Mouse (Mus musculus) lung, postnatal 36 days (tissue): ENCODE measurements around the gene Fam135a.
"Not testable (repeated sequence)": the region's sequence is repeated elsewhere in the genome, so short reads cannot be mapped to it uniquely, and the experiment has no call there.

Experiments
- DNase-seq: peaks from one replicate; pipeline ENCODE4 v3.0.0; 2022; ENCODE audit warnings: mixed read lengths

The Fam135a gene

GRCm38 (mm10) chr1:24066706-24067105 is 33.4 kb downstream of the Fam135a start:
- no peak for DNase-seq

DNA sequence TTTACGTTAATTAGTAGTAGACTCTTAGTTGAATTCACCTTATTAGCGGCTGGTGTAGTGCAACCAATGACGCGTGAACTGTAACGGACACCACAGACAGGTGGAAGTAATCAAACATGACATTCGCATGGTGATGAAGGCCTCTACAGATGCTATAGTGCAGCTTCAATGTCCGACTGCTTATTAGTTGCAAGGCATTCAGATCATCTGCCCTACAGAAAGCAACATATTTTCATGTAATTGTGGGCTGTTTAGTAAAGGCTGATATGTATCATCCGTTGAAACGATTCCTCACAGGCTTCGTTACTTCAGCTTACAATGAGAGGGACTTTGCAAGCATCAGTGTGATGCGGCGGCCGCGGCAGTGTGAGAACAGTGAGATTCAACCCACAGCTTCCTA is 44.4 kb downstream of the Fam135a start:
- DNase-seq: no peak

DNA sequence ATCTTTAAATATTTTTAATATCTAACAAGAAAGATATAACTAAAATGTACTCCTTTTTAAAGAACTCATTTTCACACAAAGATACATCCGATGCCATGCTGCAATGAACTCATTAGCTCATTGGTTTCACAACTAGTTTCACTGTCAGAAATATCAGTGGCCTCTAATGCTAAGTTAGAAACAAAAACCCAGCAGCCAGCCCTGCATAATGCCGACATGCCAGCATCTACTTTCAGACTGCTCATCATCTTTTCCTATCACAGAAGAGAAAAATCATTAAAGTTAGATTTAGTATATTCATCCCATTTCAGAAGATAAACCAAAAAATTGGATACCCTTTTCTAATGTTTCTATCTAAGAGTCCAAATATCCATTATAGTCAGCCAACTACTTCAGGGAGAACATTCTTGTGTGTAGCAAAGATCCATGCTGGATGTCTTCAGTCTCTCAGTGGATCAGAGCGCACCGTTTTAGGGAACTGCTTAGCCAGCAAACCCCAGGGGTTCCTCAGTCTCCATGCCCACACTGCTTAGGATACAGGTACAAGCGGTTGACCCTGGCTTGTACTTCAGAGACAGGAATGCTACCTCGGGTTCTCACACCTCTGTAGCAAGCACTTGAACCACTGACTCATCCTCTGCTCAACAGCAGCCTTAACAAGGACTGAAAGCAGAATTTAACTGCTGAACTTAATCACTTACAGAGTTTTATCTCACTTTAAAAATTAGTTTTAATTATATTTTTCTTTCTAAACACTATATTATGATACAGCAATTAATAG is 53.2 kb downstream of the Fam135a start:
- no peak for DNase-seq

DNA sequence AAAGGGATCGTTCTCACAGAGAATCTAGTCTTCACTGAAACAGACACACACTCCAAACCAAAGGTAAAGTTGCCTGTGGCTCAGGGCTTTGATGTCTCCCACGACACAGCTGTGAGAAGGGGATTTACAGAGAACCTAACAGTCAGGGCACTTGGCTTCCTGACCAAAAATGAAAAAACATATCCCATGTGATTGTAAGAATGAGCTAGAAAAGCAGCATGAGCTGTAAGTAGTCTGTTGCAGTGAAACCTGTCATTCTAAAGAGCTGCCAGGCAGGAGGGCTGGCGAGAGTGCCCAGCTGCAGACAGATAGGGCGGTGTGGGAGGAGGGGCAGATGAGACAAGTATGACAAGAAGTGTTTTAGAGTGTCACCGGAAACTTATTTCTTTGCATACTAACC is 54.5 kb downstream of the Fam135a start:
- no peak for DNase-seq

- no peak for DNase-seq
Observed at GRCm38 (mm10) chr1:24043007-24043406, 57.1 kb downstream of the Fam135a start.

DNA sequence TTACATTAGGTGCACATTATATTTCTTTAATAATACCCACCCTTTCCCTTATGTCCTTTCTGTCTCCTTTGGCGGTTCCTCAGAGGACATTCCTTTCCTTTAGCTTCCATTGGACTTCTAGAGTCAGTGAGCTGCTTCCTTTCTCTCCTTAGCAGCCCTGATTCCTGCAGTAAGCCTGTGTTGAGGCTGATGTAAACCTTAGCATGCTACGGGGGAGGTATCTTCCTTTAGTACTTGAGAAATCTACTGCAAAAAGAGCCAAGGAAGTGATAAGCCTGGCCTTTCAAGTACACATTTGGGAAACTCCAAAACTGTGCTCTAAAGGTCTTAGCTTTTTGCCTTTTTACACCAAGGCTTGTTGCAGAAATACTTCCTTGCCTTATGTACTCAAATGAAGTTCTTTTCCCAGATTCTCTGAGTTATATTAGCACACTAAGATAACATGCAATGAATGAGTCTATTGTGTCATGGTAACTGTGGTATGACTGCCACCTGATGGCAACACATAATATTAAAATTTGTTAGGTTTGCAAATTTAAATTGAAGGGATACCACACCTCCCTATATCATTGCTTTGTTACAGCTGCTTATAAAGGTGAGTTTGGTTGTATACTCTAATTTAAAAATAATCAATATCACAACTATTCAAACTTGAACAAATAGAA is 66.2 kb downstream of the Fam135a start:
- peak; percentile 19 for DNase-seq

- DNase-seq: no peak
Observed at GRCm38 (mm10) chr1:24010821-24011220, 89.3 kb downstream of the Fam135a start.

- DNase-seq: no peak
Observed at GRCm38 (mm10) chr1:24010016-24010415, 90.1 kb downstream of the Fam135a start.

DNA sequence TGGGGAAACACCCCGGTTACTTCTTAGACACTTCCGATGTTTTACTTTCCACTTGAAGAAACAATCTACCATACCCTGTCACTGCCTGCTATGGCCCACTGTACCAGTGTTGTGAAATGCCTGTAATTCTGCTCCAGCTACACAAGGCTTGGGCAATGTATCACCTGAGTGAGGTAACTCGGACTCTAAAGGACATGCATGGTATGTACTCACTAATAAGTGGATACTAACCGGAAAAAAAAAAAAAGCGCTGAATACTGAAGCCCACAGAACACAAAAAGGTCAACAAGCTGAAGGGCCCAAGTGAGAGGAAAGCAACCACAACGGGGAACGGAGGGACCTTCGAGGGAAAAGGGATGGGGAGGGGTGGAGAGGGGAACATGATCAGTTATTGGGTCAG is 92.5 kb downstream of the Fam135a start:
- DNase-seq: peak; percentile 69

- peak; percentile 92 for DNase-seq
Observed at GRCm38 (mm10) chr1:24005070-24005804, 94.9 kb downstream of the Fam135a start, which contains the start of gene Sdhaf4. Gene Sdhaf4, minus strand, starts transcription at chr1:24005656.

GRCm38 (mm10) chr1:23999318-23999717 is 100.8 kb downstream of the Fam135a start:
- DNase-seq: no peak

DNA sequence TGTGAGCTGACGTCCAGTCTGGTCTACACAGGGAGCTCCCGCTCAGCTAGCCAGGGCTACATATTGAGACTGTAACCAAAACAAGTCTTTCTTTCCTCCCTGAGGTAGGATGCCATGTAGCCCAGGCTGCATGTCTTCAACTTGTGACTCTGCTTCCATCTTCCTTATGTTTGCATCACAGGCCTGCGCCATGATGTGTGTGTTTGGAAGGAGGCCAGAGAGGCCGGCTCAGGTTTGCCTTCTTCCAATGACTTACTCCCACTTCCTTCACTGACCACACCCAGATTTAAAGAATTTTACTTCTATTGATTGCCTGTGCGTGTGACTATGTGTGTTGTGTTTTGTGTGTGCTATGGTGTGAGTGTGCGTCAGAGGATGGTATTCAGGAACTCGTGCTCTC is 101.3 kb downstream of the Fam135a start:
- DNase-seq: no peak

- no peak for DNase-seq
Observed at GRCm38 (mm10) chr1:23998120-23998810, 101.9 kb downstream of the Fam135a start.

GRCm38 (mm10) chr1:23997493-23997892 is 102.6 kb downstream of the Fam135a start:
- DNase-seq: no peak

DNA sequence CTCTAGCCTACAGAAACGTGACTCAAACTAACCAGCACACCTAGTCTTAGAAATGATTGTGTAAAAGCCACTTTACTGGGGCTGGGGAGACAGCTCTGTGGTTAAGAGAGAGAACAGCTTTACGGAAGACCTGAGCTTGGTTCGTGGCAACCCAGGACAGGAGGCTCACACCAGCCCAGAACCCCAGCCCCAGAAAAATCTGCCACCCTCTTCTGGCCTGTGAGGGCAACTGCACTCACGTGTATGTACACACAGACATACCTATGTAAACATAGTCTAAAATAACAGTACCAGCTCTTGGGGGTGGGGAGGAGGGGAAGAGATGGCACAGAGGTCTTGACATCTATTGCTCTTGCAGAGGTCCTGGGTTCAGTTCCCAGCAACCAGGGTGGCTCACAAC is 104.7 kb downstream of the Fam135a start:
- no peak for DNase-seq

DNA sequence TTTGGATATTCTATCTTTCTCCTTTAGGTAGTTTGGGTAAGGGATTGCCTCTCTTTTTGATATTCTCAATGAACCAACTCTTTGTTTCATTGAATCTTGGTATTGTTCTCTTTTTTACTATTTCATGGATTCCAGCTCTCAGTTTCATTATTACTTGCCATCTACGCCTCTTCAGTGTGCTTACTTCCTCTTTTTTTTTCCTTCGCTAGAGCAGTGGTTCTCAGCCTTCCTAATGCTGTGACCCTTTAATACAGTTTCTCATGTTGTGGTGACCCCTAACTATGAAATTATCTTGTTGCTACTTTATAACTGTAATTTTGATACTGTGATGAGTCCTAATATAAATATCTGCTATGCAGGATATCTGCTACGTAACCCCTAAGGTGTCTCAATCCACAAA is 117.0 kb downstream of the Fam135a start:
- DNase-seq: no peak

GRCm38 (mm10) chr1:23978281-23978680 is 121.9 kb downstream of the Fam135a start:
- no peak for DNase-seq

- not testable (repeated sequence) for DNase-seq
Observed at GRCm38 (mm10) chr1:23971159-23971558, 129.0 kb downstream of the Fam135a start.

DNA sequence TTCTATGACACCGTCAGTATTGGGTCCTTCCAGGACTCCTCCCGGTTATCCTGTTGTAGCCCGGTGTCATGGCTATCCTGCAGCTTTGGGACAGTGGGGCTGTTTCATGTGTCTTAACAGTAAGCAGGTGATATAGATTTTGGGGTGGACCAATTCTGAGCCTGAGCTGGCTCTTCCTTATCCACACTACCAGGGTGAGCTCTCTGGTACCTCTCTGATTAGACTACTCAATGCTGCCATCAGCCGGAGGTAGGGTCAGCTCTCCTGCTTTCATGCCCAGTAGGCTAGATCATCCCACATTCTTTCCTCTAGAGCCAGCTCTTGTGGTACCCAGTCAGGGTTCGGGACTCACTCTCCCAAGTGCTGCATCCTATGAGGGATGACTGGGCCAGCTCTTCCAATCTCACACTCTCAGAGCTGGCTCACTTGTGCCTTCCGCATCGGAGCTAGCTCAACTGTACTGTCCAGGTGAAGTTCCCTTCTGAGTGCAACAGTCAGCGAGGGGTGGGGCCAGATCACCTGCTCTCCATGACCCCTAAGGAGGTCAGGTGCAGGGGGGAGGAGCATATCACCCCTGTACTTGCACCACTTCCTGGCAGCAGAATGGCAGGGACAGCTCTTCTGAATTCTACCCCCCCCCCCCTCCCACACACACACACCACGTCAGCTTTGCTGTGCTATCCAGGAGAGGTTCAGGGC is 132.0 kb downstream of the Fam135a start:
- no peak for DNase-seq

- DNase-seq: no peak
Observed at GRCm38 (mm10) chr1:23966226-23966625, 133.9 kb downstream of the Fam135a start.
